ENCODE assay signal across 14 mouse cellular contexts in the genomic region with DNA sequence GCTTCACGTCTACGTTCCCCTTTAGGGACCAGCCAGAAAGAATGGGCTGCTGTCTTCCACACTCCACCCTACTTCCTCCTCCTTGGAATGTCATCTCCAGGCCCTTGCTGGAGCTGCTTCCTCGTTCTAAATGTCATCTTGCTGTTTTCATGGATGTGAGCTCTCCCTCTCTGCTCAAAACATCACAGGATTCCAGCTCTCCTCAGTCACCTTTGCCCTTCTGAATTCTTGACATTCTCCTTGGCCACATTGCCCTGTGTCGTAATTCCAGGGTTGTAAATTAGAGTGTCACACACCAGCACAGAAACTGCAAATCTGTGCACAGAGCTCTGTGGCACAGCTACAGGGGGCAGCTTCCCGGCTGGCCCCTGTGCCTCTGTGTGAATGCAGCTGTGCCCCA. TPM values are rescaled to one million over a fixed set of nuclear protein-coding genes. Genes with fewer than 3 reads are reported as not detected.
A peak's percentile ranks its signal among the peaks of the same experiment; 100 is the strongest.
DNase-seq lines count a peak whose midpoint lies in the region; ATAC-seq and TF ChIP-seq lines count a peak whose summit lies in the region.
"Had no signal": no experiment of that assay in that cellular context is flagged by ENCODE, and none has a peak within 500 bp of the region (broad histone marks: within the 10 kb centered on the region; RNA-seq: fewer than 3 reads in every experiment).

No protein-coding gene starts in this region.

- H3K4me3 ChIP-seq in kidney, adult 2 months (ENCODE audit: insufficient read depth, low read depth, low read length), result no peak overlapping the region
- H3K4me3 ChIP-seq in limb, embryonic 11.5 days (ENCODE audit: low read depth, low read length), result no peak overlapping the region
- H3K4me3 ChIP-seq: layer of hippocampus, adult 2 months; midbrain, embryonic 10.5 days had no signal

- DNase-seq in adrenal gland, postnatal 14 days, result peak; percentile 54
- DNase-seq in adrenal gland, postnatal 4 days (ENCODE audit: low spot score in 2 of 2), result no peak
- DNase-seq in adipocyte (ENCODE audit: low spot score), result peak; percentile 54
- DNase-seq in kidney, adult 2 months, result peak; percentile 72
- DNase-seq in limb, embryonic 11.5 days (ENCODE audit: low spot score), result peak; percentile 49
- DNase-seq in cerebellum, adult 8-10 months, result no peak
- DNase-seq in left cerebral cortex, postnatal 14 days (ENCODE audit: low spot score in 2 of 2), result no peak
- DNase-seq in left cerebral cortex, postnatal 10 days (ENCODE audit: extremely low spot score in 1 of 2, low spot score in 2 of 2), result no peak
- DNase-seq: cerebellum, adult 2 months; forebrain, postnatal 0 days; liver, postnatal 0 days; right cerebral cortex, postnatal 14 days had no signal

- TF ChIP-seq POLR2A in kidney, adult 2 months (IDR thresholded peaks at IDR 0.05; ENCODE audit: low read depth, low read length), result no peak

- intact Hi-C loops in left cerebral cortex, postnatal 14 days (cut with DNase I), result loop anchor here (10.0 kb wide), 1 partner anchor 173 kb away; a partner anchor contains a TSS
- intact Hi-C loops in left cerebral cortex, postnatal 10 days (cut with DNase I), result no loop called here

- ATAC-seq in limb, embryonic 11.5 days (ENCODE audit: insufficient number of reproducible peaks, low FRiP score, low TSS enrichment, low read depth), result 0 out of 2 replicates have a peak, but pooled peaks have one; percentile 24
- ATAC-seq: forebrain, postnatal 0 days; liver, postnatal 0 days had no signal

- peaks cover 3% of the 10 kb centered on the region; the same call in 1 of the 2 replicates for H3K4me1 ChIP-seq in kidney, adult 2 months (ENCODE audit: control insufficient read depth, insufficient read depth, low read length)
- H3K4me1 ChIP-seq in limb, embryonic 11.5 days (ENCODE audit: control insufficient read depth, insufficient read depth, low read length), result peaks cover 13% of the 10 kb centered on the region

- 28% methylated on average over 5 of the region's 5 CpGs for WGBS in kidney, adult 2 months
- WGBS in limb, embryonic 11.5 days, result 21% methylated on average over 5 of the region's 5 CpGs

- no peak overlapping the region for H3K27ac ChIP-seq in kidney, adult 2 months (ENCODE audit: insufficient read depth, low read depth, low read length)
- H3K27ac ChIP-seq in limb, embryonic 11.5 days (replicated peaks; ENCODE audit: low read depth, low read length), result 0 out of 2 replicates have a peak overlapping the region, but pooled peaks have one; percentile 30
- H3K27ac ChIP-seq: layer of hippocampus, adult 2 months had no signal

- no peaks in the 10 kb centered on the region for H3K9me3 ChIP-seq in limb, embryonic 11.5 days (ENCODE audit: control insufficient read depth, low read length)
- H3K9me3 ChIP-seq: midbrain, embryonic 10.5 days had no signal

- H3K36me3 ChIP-seq in kidney, adult 2 months (ENCODE audit: control insufficient read depth, insufficient read depth, low read length), result no peaks in the 10 kb centered on the region
- H3K36me3 ChIP-seq in limb, embryonic 11.5 days (ENCODE audit: control insufficient read depth, insufficient read depth, low read length), result no peaks in the 10 kb centered on the region
- H3K36me3 ChIP-seq: midbrain, embryonic 10.5 days had no signal

- H3K27me3 ChIP-seq in kidney, adult 2 months (replicated peaks; ENCODE audit: control insufficient read depth, insufficient read depth, low read length), result no peaks in the 10 kb centered on the region
- no peaks in the 10 kb centered on the region for H3K27me3 ChIP-seq in limb, embryonic 11.5 days (ENCODE audit: control insufficient read depth, insufficient read depth, low read length)

- H3K9ac ChIP-seq in limb, embryonic 11.5 days (ENCODE audit: low read length), result no peak overlapping the region; the same call in 1 of the 2 replicates
- H3K9ac ChIP-seq: forebrain, postnatal 0 days; liver, postnatal 0 days had no signal

- no peak overlapping the region for H3K4me2 ChIP-seq in limb, embryonic 11.5 days (ENCODE audit: low read depth, severe bottlenecking)

- TF ChIP-seq CTCF in kidney, adult 2 months (conservative IDR thresholded peaks at IDR 0.05; ENCODE audit: insufficient read depth, insufficient read length, low read depth, low read length), result no peak

RNA-seq across cellular contexts. Expression of a gene that starts 50.0 kb away (rescaled TPM):
- 2.4 and 4.8 TPM in 2 replicates for total RNA-seq in adrenal gland, postnatal 14 days (2021)
- 1 to 10 TPM; 1.8 to 2.3 TPM for total RNA-seq in adrenal gland, postnatal 4 days (2021)
- polyA plus RNA-seq in kidney, adult 2 months (2012; rRNA removed), result 1.2 and 1.5 TPM in 2 replicates
- polyA plus RNA-seq in limb, embryonic 11.5 days (2014; fragmentation: Nextera tagmentation; extraction: Ambion mirVana), result 2.2 and 2.3 TPM in 2 replicates
- total RNA-seq in left cerebral cortex, postnatal 14 days (2021), result under 1 TPM; 0.51 to 0.59 TPM
- under 1 TPM; 0.39 to 0.77 TPM for total RNA-seq in left cerebral cortex, postnatal 10 days (2021)

RNA-seq across cellular contexts. Expression of a gene that starts 50.1 kb away (rescaled TPM):
- 89.6 and 91.5 TPM in 2 replicates for total RNA-seq in adrenal gland, postnatal 14 days (2021)
- 100 to 1,000 TPM; 127 to 129 TPM for total RNA-seq in adrenal gland, postnatal 4 days (2021)
- 146 and 165 TPM in 2 replicates for polyA plus RNA-seq in kidney, adult 2 months (2012; rRNA removed)
- polyA plus RNA-seq in limb, embryonic 11.5 days (2014; fragmentation: Nextera tagmentation; extraction: Ambion mirVana), result 60.1 and 65.9 TPM in 2 replicates
- total RNA-seq in left cerebral cortex, postnatal 14 days (2021), result 10 to 100 TPM; 68.6 to 70.4 TPM
- total RNA-seq in left cerebral cortex, postnatal 10 days (2021), result 10 to 100 TPM; 81.5 to 82.4 TPM

RNA-seq across cellular contexts. Expression of a gene that starts 57.9 kb away (rescaled TPM):
- total RNA-seq in adrenal gland, postnatal 14 days (2021), result 6.2 and 6.8 TPM in 2 replicates
- 10 to 100 TPM in 1 of 2 experiments, 1 to 10 TPM in 1; 8.0 to 10.4 TPM for total RNA-seq in adrenal gland, postnatal 4 days (2021)
- 22.1 and 22.2 TPM in 2 replicates for polyA plus RNA-seq in kidney, adult 2 months (2012; rRNA removed)
- 26.8 and 28.4 TPM in 2 replicates for polyA plus RNA-seq in limb, embryonic 11.5 days (2014; fragmentation: Nextera tagmentation; extraction: Ambion mirVana)
- total RNA-seq in left cerebral cortex, postnatal 14 days (2021), result 1 to 10 TPM; 8.6 to 9.2 TPM
- total RNA-seq in left cerebral cortex, postnatal 10 days (2021), result 10 to 100 TPM in 1 of 2 experiments, 1 to 10 TPM in 1; 9.8 to 11.5 TPM

Comparison
In these comparisons a context has a peak if more than half of its experiments do, and no peak if none do; other contexts are left out.
1. DNase-seq: peak in adrenal gland, postnatal 14 days (single experiment), adipocyte (single experiment), kidney, adult 2 months (single experiment) and limb, embryonic 11.5 days (single experiment); none in adrenal gland, postnatal 4 days (0 of 2), cerebellum, adult 8-10 months (single experiment), left cerebral cortex, postnatal 14 days (0 of 2) and left cerebral cortex, postnatal 10 days (0 of 2).